In the genomic region with DNA sequence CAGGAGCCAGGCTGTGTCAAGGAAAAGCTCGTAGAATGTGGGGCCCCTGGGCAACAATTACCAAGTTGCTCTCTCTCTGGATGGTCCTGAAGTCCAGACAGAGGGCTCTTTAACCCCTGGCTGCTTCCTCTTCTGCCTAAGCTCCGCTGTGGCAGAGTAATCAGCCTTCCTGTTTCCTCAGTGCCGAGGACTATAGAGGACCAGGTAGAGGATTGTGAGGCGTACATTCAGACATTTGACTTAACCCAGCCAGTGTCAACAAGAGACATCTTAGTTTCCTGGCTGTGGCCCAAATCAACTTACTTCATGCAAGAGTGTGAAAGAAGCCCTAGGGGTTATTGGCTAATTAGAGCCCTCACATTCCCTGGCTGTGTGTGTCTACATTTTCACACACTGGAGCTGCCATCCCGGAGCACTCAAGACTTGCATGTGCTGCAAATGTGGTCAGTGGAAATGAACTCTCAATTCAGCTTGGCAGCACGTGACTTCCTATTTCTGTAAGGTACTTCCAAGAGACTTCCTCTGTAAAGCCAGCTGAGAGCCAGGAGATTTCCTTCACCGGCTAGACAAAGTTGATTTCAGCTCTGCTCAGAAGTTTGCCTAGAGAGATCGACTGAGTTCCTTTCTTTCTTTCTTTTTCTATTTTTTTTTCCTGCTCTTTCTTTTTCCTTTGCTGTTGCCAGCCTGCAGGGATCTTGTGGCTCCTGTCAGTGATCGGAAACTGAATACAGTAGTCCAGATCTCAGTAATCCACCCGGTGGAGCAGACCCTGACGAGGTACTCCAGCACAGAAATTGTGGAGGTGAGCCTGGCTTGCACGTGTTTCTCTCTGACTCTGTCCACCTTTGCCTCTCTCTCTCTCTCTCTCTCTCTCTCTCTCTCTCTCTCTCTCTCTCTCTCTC, we compare ENCODE assay signal across 8 mouse cellular contexts.
A peak's percentile ranks its signal among the peaks of the same experiment; 100 is the strongest.
DNase-seq lines count a peak whose midpoint lies in the region; ATAC-seq and TF ChIP-seq lines count a peak whose summit lies in the region.

No protein-coding gene starts in this region.

- peak overlapping the region; percentile 80 for H3K27ac ChIP-seq in spleen, adult 2 months (ENCODE audit: insufficient read depth, low read length)
- H3K27ac ChIP-seq in embryonic fibroblast, embryonic 13.5 days (ENCODE audit: insufficient read depth, low read length), result no peak overlapping the region
- H3K27ac ChIP-seq in hindbrain, embryonic 10.5 days, result peak overlapping the region; percentile 76
- peak overlapping the region; percentile 90 for H3K27ac ChIP-seq in limb, embryonic 12.5 days
- no peak overlapping the region for H3K27ac ChIP-seq in midbrain, embryonic 11.5 days (ENCODE audit: low read depth, low read length)

- 3% methylated on average over 12 of the region's 12 CpGs for WGBS in spleen, adult 2 months
- WGBS in hindbrain, embryonic 10.5 days, result 34% methylated on average over 12 of the region's 12 CpGs
- WGBS in limb, embryonic 12.5 days, result 4% methylated on average over 12 of the region's 12 CpGs
- WGBS in midbrain, embryonic 11.5 days, result 27% methylated on average over 12 of the region's 12 CpGs

- no peaks in the 10 kb centered on the region for H3K36me3 ChIP-seq in spleen, adult 2 months (ENCODE audit: control insufficient read depth, insufficient read depth, low read length)
- no peaks in the 10 kb centered on the region for H3K36me3 ChIP-seq in hindbrain, embryonic 10.5 days
- H3K36me3 ChIP-seq in limb, embryonic 12.5 days, result no peaks in the 10 kb centered on the region
- no peaks in the 10 kb centered on the region for H3K36me3 ChIP-seq in midbrain, embryonic 11.5 days (ENCODE audit: control insufficient read depth, insufficient read depth, low read length)

- H3K9me3 ChIP-seq in hindbrain, embryonic 10.5 days, result no peaks in the 10 kb centered on the region
- H3K9me3 ChIP-seq in limb, embryonic 12.5 days, result no peaks in the 10 kb centered on the region
- H3K9me3 ChIP-seq in midbrain, embryonic 11.5 days (ENCODE audit: control insufficient read depth, low read length), result no peaks in the 10 kb centered on the region

- peak; percentile 66 for ATAC-seq in limb, embryonic 12.5 days (ENCODE audit: insufficient number of reproducible peaks, insufficient read depth, low FRiP score, low TSS enrichment, low read depth)
- peak; percentile 54; the same call in 1 of the 2 replicates for ATAC-seq in midbrain, embryonic 11.5 days (ENCODE audit: low FRiP score)

- H3K9ac ChIP-seq in limb, embryonic 12.5 days (replicated peaks), result no peak overlapping the region
- H3K9ac ChIP-seq in midbrain, embryonic 11.5 days (ENCODE audit: low read length), result no peak overlapping the region

- H3K4me2 ChIP-seq in limb, embryonic 12.5 days, result peak overlapping the region; percentile 53
- H3K4me2 ChIP-seq in midbrain, embryonic 11.5 days, result no peak overlapping the region

- DNase-seq in spleen, adult 2 months (ENCODE audit: low read depth in 1 of 2, low spot score in 2 of 2), result peak in 1 of 2 experiments; percentile 10
- DNase-seq in spleen, postnatal 14 days (ENCODE audit: low spot score in 2 of 2), result no peak
- DNase-seq in hindbrain, embryonic 10.5 days (ENCODE audit: low spot score), result peak; percentile 39
- DNase-seq in midbrain, embryonic 11.5 days (ENCODE audit: low spot score, missing footprints), result no peak
- peak; percentile 57 for DNase-seq in thymus, postnatal 14 days
- no peak for DNase-seq in urinary bladder, adult 2 months (ENCODE audit: low spot score)

- H3K4me3 ChIP-seq in spleen, adult 2 months (ENCODE audit: extremely low read depth, insufficient read depth, insufficient read length), result peak overlapping the region; percentile 48
- peak overlapping the region; percentile 0; the same call in 1 of the 2 replicates for H3K4me3 ChIP-seq in embryonic fibroblast, embryonic 13.5 days (ENCODE audit: insufficient read depth, low read length)
- H3K4me3 ChIP-seq in hindbrain, embryonic 10.5 days, result peak overlapping the region; percentile 27
- peak overlapping the region; percentile 31 for H3K4me3 ChIP-seq in limb, embryonic 12.5 days (replicated peaks)
- no peak overlapping the region for H3K4me3 ChIP-seq in midbrain, embryonic 11.5 days (ENCODE audit: low read depth, low read length)

- no peak for TF ChIP-seq CTCF in spleen, adult 2 months (IDR thresholded peaks at IDR 0.05; ENCODE audit: extremely low read depth, insufficient read depth, insufficient read length, insufficient replicate concordance)
- no peak for TF ChIP-seq CTCF in embryonic fibroblast, embryonic 13.5 days (IDR thresholded peaks at IDR 0.05; ENCODE audit: borderline replicate concordance, insufficient read depth, low read length)

- TF ChIP-seq POLR2A in spleen, adult 2 months (IDR thresholded peaks at IDR 0.05; ENCODE audit: low read depth, low read length), result no peak
- TF ChIP-seq POLR2A in embryonic fibroblast, embryonic 13.5 days (IDR thresholded peaks at IDR 0.05; ENCODE audit: low read depth, low read length), result no peak

- H3K4me1 ChIP-seq in spleen, adult 2 months (ENCODE audit: control insufficient read depth, insufficient read depth, insufficient read length), result peaks cover 2% of the 10 kb centered on the region; the same call in 1 of the 2 replicates
- H3K4me1 ChIP-seq in embryonic fibroblast, embryonic 13.5 days (ENCODE audit: control insufficient read depth, insufficient read depth, low read length), result peaks cover 7% of the 10 kb centered on the region; the same call in 1 of the 2 replicates
- peaks cover 25% of the 10 kb centered on the region for H3K4me1 ChIP-seq in hindbrain, embryonic 10.5 days (replicated peaks)
- H3K4me1 ChIP-seq in limb, embryonic 12.5 days (replicated peaks), result peaks cover 46% of the 10 kb centered on the region
- H3K4me1 ChIP-seq in midbrain, embryonic 11.5 days (ENCODE audit: control insufficient read depth, insufficient read depth, low read length), result peaks cover 2% of the 10 kb centered on the region

- no peaks in the 10 kb centered on the region for H3K27me3 ChIP-seq in spleen, adult 2 months (ENCODE audit: control insufficient read depth, insufficient read depth, low read length)
- no peaks in the 10 kb centered on the region for H3K27me3 ChIP-seq in hindbrain, embryonic 10.5 days (ENCODE audit: insufficient read depth, poor library complexity, severe bottlenecking)
- no peaks in the 10 kb centered on the region for H3K27me3 ChIP-seq in limb, embryonic 12.5 days
- H3K27me3 ChIP-seq in midbrain, embryonic 11.5 days (ENCODE audit: control insufficient read depth, insufficient read depth, low read length), result no peaks in the 10 kb centered on the region

Comparison
In these comparisons a context has a peak if more than half of its experiments do, and no peak if none do; other contexts are left out.
1. DNase-seq: peak in hindbrain, embryonic 10.5 days (single experiment) and thymus, postnatal 14 days (single experiment); none in spleen, postnatal 14 days (0 of 2), midbrain, embryonic 11.5 days (single experiment) and urinary bladder, adult 2 months (single experiment).
2. H3K27ac ChIP-seq: peak in spleen, adult 2 months (single experiment), hindbrain, embryonic 10.5 days (single experiment) and limb, embryonic 12.5 days (single experiment); none in embryonic fibroblast, embryonic 13.5 days (single experiment) and midbrain, embryonic 11.5 days (single experiment).